Mouse (Mus musculus) lung, postnatal 25 days (tissue): ENCODE results near the gene Ift20.
"Not testable (repeated sequence)": the region's sequence is repeated elsewhere in the genome, so short reads cannot be mapped to it uniquely, and the experiment has no call there.

ENCODE experiments used
- DNase-seq: peaks from one replicate; pipeline ENCODE4 v3.0.0; 2022; ENCODE audit warnings: low spot score

The Ift20 gene

DNA sequence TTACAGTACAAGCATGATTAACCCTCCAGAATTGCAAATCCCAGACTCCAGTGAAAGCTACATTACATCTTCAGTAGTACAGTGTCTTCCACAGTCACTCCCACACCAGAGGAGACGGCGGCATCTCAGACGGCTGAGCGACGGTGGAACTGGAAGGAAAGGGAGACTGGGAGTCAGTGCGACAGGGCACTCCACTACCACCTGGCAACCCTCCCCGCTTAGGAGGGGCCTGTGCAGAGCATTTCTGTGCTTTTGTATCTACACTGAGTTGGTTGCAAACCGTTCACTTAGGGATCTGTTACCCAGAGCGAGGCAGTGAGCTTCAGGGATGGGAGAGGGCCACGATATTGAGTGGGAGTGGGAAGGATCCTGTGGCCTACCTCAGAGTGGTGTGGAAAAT is 32.7 kb downstream of the Ift20 start:
- DNase-seq = no peak

DNA sequence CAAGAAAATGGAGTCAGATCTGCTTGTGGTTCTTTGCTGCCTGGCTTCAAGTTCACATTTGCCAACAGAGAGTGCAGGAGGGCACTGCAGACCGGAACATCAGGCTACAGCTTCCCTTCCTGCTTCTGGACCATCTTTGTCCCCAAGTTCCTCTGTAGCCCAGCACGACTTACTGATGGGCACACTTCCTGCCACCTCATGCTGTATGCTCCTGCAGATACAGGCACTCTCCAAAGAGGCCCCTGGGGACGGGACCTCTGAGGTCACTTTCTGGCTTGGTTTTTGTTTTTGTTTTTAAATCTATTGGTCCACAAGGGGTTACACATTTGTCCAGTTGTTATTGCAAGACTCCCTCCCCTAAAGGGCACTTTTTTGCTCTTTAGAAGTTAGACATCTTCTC is 33.6 kb downstream of the Ift20 start:
- no peak for DNase-seq

DNA sequence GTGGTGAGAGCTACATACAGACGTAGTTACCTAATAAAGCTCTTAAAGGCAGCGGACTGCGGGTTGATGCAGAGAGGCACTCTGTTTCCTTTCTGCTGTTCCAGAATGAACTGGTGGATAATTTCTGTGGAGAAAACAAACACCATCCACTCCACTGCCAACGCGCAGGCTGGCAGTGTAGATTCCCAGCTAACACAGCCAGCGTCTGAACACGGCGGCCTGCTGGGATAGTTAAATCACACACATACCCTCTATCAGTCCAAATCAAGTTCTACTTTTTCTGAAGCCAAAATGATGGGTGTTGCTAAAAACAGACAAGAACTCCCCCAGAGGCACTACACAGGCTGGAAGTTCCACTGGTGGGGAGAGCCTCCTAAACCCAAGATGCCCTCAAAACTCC is 35.3 kb downstream of the Ift20 start:
- DNase-seq = no peak

DNA sequence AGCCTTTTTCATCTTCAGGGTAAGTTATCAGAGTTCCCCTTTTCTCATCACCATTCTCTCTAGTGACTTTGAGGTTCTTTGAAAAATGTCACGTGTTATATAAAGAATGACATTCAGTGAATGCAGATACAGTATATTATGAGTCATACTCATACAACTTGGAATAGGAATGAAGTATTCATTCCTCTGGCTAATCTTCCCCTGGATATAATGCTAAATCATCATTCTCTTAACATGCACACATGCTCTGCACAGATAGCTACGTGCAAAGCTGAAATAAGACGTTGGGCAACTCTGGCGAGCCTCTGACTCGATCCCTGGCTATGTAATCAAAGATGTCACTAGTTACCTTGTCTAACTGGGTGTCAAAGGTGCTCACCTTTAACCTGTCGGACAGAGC is 35.7 kb downstream of the Ift20 start:
- no peak for DNase-seq

DNA sequence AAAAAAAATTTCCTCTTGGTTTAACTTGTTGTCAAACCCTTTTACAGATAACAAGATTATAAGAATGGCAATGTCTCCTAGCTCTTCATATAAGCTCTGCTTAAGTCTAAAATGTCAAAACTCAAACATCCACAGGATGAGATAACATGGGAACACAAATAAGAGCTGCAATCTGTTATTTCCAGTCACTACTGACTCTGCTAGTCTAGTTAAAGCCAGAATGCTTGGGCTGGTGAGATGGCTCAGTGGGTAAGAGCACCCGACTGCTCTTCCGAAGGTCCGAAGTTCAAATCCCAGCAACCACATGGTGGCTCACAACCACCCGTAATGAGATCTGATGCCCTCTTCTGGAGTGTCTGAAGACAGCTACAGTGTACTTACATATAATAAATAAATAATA is 37.9 kb downstream of the Ift20 start:
- not testable (repeated sequence) for DNase-seq

DNA sequence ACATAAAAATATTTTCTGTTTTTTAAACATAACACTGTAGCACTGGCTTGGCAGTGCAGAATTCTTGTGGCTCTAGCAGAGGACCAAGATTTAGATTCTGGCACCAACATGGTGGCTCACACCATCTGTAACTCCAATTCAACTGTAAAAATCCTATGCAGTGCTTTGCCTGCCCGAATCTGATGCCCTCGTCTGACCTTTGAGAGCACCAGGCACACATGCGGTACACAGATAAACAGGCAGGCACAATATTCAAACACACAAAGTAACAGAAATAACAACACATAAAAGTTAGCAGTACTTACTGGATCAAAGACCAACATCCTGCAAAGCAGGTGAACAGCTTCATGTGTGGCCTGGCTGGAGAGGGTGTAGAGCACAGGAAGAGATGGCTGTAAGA is 38.4 kb downstream of the Ift20 start:
- no peak for DNase-seq

DNA sequence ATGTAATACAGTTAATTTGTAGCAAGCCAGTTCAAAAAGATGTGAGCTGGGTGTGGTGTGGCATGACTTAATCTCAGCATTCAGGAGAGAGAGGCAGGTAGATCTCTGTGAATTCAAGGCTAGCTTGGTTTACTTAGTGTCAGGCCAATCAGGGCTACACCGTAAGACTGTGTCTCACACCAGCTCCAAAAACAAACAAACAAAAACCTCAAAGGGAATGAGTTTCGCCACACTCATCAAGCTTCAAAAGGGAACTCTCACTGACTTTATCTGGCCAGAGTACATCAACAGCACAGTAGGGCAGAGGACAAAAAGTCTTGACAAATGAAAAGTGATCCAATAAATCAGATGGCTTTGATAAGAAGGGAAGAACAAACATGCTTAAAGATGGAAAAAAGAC is 38.8 kb downstream of the Ift20 start:
- no peak for DNase-seq

DNA sequence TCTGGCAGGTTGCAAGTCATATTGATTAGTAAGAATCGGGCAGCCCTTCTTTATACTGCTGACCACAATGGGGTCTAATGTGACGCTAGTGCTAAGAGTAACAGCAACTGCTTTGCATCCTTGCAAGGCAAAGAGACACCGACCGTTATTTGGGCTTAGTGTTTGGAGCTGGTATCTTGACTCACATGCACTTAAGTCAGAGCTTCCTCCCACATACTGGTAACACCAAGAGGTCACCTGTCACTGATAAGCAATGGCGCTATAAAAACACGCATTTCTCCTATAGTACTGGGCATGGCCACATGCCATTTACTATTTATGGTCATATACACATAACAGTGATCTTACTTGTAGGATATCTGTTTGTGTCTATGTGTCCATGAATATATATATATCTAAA is 46.7 kb downstream of the Ift20 start:
- DNase-seq = no peak

DNA sequence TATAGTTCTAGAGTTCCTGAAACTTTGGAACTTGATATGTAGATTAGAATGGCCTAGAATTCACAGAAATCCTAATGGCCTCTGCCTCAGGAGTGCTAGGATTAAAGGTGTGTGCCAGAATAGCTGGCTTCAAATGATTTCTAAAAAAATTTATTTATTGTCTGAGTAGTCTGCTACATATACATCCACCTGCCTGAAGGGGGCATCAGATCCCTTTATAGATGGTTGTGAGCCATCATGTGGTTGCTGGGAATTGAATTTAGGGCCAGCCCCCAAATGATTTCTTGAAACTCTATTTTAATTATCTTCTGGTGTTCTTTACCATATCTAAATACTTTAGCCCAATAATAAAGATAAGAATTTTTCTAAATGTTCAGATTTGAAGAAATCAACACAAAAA is 49.9 kb downstream of the Ift20 start:
- DNase-seq = no peak

DNA sequence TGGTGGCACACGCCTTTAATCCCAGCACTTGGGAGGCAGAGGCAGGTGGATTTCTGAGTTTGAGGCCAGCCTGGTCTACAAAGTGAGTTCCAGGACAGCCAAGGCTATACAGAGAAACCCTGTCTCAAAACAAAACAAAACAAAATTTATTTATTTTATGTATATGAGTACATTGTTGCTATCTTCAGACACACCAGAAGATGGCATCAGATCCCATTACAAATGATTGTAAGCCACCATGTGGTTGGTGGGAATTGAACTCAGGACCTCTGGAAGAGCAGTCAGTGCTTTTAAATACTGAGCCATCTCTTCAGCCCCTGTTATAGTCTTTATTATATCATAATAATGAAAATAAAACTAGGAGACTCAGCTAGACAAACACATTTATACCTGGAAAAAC is 51.5 kb downstream of the Ift20 start:
- DNase-seq = not testable (repeated sequence)
